Mouse (Mus musculus): ENCODE results near the gene Gatm. TPM values are rescaled to one million over a fixed set of nuclear protein-coding genes. Genes with fewer than 3 reads are reported as not detected.
A peak's percentile ranks its signal among the peaks of the same experiment; 100 is the strongest.

The Gatm gene
- polyA plus RNA-seq, 1 experiment from 2014 or later: 21.8 TPM

GRCm38 (mm10) chr2:122571326-122571725 is 39.8 kb downstream of the Gatm start:
- ATAC-seq: no peak

GRCm38 (mm10) chr2:122570430-122570829 is 40.7 kb downstream of the Gatm start:
- H3K36me3 ChIP-seq: no peaks in the 10 kb centered on the region
- H3K9ac ChIP-seq (replicated peaks): no peak overlapping the region
- H3K27ac ChIP-seq: no peak overlapping the region
- H3K4me3 ChIP-seq (replicated peaks): no peak overlapping the region
- H3K4me1 ChIP-seq (replicated peaks): no peaks in the 10 kb centered on the region
- WGBS: 79% methylated on average over 4 of the region's 4 CpGs
- no peak overlapping the region for H3K4me2 ChIP-seq (replicated peaks)
- no peak for ATAC-seq
- no peaks in the 10 kb centered on the region for H3K27me3 ChIP-seq
- no peaks in the 10 kb centered on the region for H3K9me3 ChIP-seq

More at GRCm38 (mm10) chr2:122571326-122571725, 39.8 kb downstream of the Gatm start:
- Histone ChIP-seq H3K27ac (no peak overlapping the region), H3K9ac (replicated peaks) (no peak overlapping the region), H3K4me3 (replicated peaks) (no peak overlapping the region), H3K27me3 (no peaks in the 10 kb centered on the region), H3K4me2 (replicated peaks) (no peak overlapping the region), H3K9me3 (no peaks in the 10 kb centered on the region), H3K36me3 (no peaks in the 10 kb centered on the region), H3K4me1 (replicated peaks) (no peaks in the 10 kb centered on the region)
- WGBS: 82% methylated on average over 4 of the region's 4 CpGs

- Histone ChIP-seq H3K9me3 (no peaks in the 10 kb centered on the region), H3K4me1 (replicated peaks) (no peaks in the 10 kb centered on the region), H3K27ac (no peak overlapping the region), H3K27me3 (no peaks in the 10 kb centered on the region), H3K36me3 (no peaks in the 10 kb centered on the region), H3K4me2 (replicated peaks) (no peak overlapping the region), H3K4me3 (replicated peaks) (no peak overlapping the region), H3K9ac (replicated peaks) (no peak overlapping the region)
- WGBS: 17% methylated on average over 3 of the region's 3 CpGs
- ATAC-seq: no peak
Observed at GRCm38 (mm10) chr2:122569439-122569838, 41.7 kb downstream of the Gatm start.

GRCm38 (mm10) chr2:122562251-122562650 is 48.9 kb downstream of the Gatm start:
- 90% methylated on average over 1 of the region's 1 CpGs for WGBS
- no peaks in the 10 kb centered on the region for H3K4me1 ChIP-seq (replicated peaks)
- H3K27me3 ChIP-seq: no peaks in the 10 kb centered on the region
- H3K27ac ChIP-seq: no peak overlapping the region
- no peaks in the 10 kb centered on the region for H3K36me3 ChIP-seq
- no peak overlapping the region for H3K4me3 ChIP-seq (replicated peaks)
- ATAC-seq: no peak
- no peak overlapping the region for H3K4me2 ChIP-seq (replicated peaks)
- H3K9me3 ChIP-seq: no peaks in the 10 kb centered on the region
- H3K9ac ChIP-seq (replicated peaks): no peak overlapping the region

GRCm38 (mm10) chr2:122561221-122561620 is 49.9 kb downstream of the Gatm start:
- Histone ChIP-seq H3K9me3 (no peaks in the 10 kb centered on the region), H3K27ac (no peak overlapping the region), H3K4me1 (replicated peaks) (no peaks in the 10 kb centered on the region), H3K36me3 (no peaks in the 10 kb centered on the region), H3K9ac (replicated peaks) (no peak overlapping the region), H3K27me3 (no peaks in the 10 kb centered on the region), H3K4me2 (replicated peaks) (no peak overlapping the region), H3K4me3 (replicated peaks) (no peak overlapping the region)
- 93% methylated on average over 5 of the region's 5 CpGs for WGBS
- ATAC-seq: no peak

- Histone ChIP-seq H3K9me3 (no peaks in the 10 kb centered on the region), H3K27me3 (no peaks in the 10 kb centered on the region), H3K4me1 (replicated peaks) (no peaks in the 10 kb centered on the region), H3K4me3 (replicated peaks) (no peak overlapping the region), H3K4me2 (replicated peaks) (no peak overlapping the region), H3K27ac (no peak overlapping the region), H3K36me3 (no peaks in the 10 kb centered on the region), H3K9ac (replicated peaks) (no peak overlapping the region)
- no peak for ATAC-seq
- 24% methylated on average over 2 of the region's 2 CpGs for WGBS
Observed at GRCm38 (mm10) chr2:122558317-122558716, 52.8 kb downstream of the Gatm start.

MicroRNA genes within 50 kb of the gene (microRNA counts, 519-probe panel; counts per million panel counts)
- microRNA mmu-miR-147: 110 counts per million, percentile 56 among the panel's probes with 10 or more counts

Small RNAs within 50 kb of the gene (microRNA-seq; reads per million reads assigned to microRNA genes)
- 8.9 reads per million, percentile 27 among the genes with 10 or more reads in this experiment for gene Mir147

Other genes starting within 250 kb of the Gatm start
- 7.1 and 10.2 TPM in 2 replicates for gene Shf, start 242.1 kb downstream of the Gatm start, polyA plus RNA-seq (2015; fragmentation: Nextera tagmentation; extraction: Ambion mirVana)
- gene Slc28a2, start 184.8 kb downstream of the Gatm start, polyA plus RNA-seq (2015; fragmentation: Nextera tagmentation; extraction: Ambion mirVana): 0.09 TPM in 1 of 2 replicates, not detected in the other
- gene Gm14085, start 126.4 kb downstream of the Gatm start, polyA plus RNA-seq (2015; fragmentation: Nextera tagmentation; extraction: Ambion mirVana): not detected in 2 replicates
- gene AA467197, start 25.7 kb upstream of the Gatm start, polyA plus RNA-seq (2015; fragmentation: Nextera tagmentation; extraction: Ambion mirVana): 0.62 TPM in 1 of 2 replicates, not detected in the other
- 4.6 and 5.0 TPM in 2 replicates for gene Slc30a4, start 91.4 kb upstream of the Gatm start, polyA plus RNA-seq (2015; fragmentation: Nextera tagmentation; extraction: Ambion mirVana)
- gene Bloc1s6, start 127.2 kb upstream of the Gatm start, polyA plus RNA-seq (2015; fragmentation: Nextera tagmentation; extraction: Ambion mirVana): 94.4 and 105 TPM in 2 replicates
- gene Sqor, start 153.9 kb upstream of the Gatm start, polyA plus RNA-seq (2015; fragmentation: Nextera tagmentation; extraction: Ambion mirVana): 2.6 and 3.4 TPM in 2 replicates